Mouse (Mus musculus) lung, postnatal 0 days (tissue): ENCODE data around the gene Mrpl2. TPM values are rescaled to one million over a fixed set of nuclear protein-coding genes. Genes with fewer than 3 reads are reported as not detected.

Experiments used
- ATAC-seq: fragments of 200-750 bp; cut with Nextera tagmentation; 2 replicates; pipeline ENCODE4 v1.8.0; 2017; ENCODE audit warnings: moderate library complexity
- DNase-seq: peaks from one replicate; pipeline ENCODE4 v3.0.0-alpha.2; 2016; ENCODE audit warnings: low spot score
- H3K27ac ChIP-seq: fragments of 300-500 bp; sonication (generic); 2 replicates; pipeline ENCODE4 v1.5.1; 2014; ENCODE audit warnings: antibody characterized with exemption, mild to moderate bottlenecking, low read length, mixed read lengths
- H3K27me3 ChIP-seq: fragments of 300-500 bp; sonication (generic); replicated peaks from 2 replicates; pipeline ENCODE4 v1.6.1; 2014; ENCODE audit warnings: low read length, mixed read lengths; ENCODE audit not compliant: insufficient read depth
- H3K36me3 ChIP-seq: fragments of 300-500 bp; sonication (generic); 2 replicates; pipeline ENCODE4 v1.6.1; 2014; ENCODE audit warnings: low read length, mixed read lengths; ENCODE audit not compliant: insufficient read depth
- H3K4me1 ChIP-seq: fragments of 300-500 bp; sonication (generic); 2 replicates; pipeline ENCODE4 v1.6.1; 2014; ENCODE audit warnings: antibody characterized with exemption, low read depth, low read length, mixed read lengths; ENCODE audit not compliant: insufficient read depth
- H3K4me2 ChIP-seq: fragments of 300-500 bp; sonication (generic); replicated peaks from 2 replicates; pipeline ENCODE4 v1.6.1; 2014; ENCODE audit warnings: low read depth, mild to moderate bottlenecking, low read length, moderate library complexity, mixed read lengths
- H3K4me3 ChIP-seq: fragments of 300-500 bp; sonication (generic); 2 replicates; pipeline ENCODE4 v1.5.1; 2014; ENCODE audit warnings: low read depth, low read length
- H3K9ac ChIP-seq: fragments of 300-500 bp; sonication (generic); replicated peaks from 2 replicates; pipeline ENCODE4 v1.6.1; 2014; ENCODE audit warnings: low read depth, mild to moderate bottlenecking
- H3K9me3 ChIP-seq: fragments of 300-500 bp; sonication (generic); 2 replicates; pipeline ENCODE4 v1.6.1; 2016; ENCODE audit warnings: low read length, mixed read lengths
- CTCF ChIP-seq: IDR thresholded peaks from 2 replicates; pipeline ENCODE4 v1.5.1; 2016; ENCODE audit warnings: antibody characterized with exemption, mild to moderate bottlenecking
- EP300 ChIP-seq: IDR thresholded peaks from 2 replicates; pipeline ENCODE4 v1.6.1; 2016; ENCODE audit warnings: antibody characterized with exemption, mild to moderate bottlenecking, control low read depth
- WGBS: fragments of 180-500 bp; shearing (Covaris S2); extraction: QIAGEN DNeasy Blood & Tissue Kit; methylation state at CpG from one replicate; pipeline ENCODE4 v1.1.7; 2014; 5-methylcytosine and 5-hydroxymethylcytosine counted together
- polyA plus RNA-seq: library from polyadenylated mRNA; unstranded; fragments of >200 nt; fragmentation: Nextera tagmentation; extraction: Ambion mirVana; gene quantifications from 2 replicates; pipeline ENCODE4 v1.2.1, GENCODE M21; 2015

The Mrpl2 gene
- polyA plus RNA-seq, 1 experiment from 2014 or later: 88.6 TPM

- Histone ChIP-seq H3K27me3 (no peaks in the 10 kb centered on the region), H3K4me3 (peak overlapping the region; percentile 67), H3K36me3 (peaks cover 11% of the 10 kb centered on the region; the same call in 1 of the 2 replicates), H3K4me2 (peak overlapping the region; percentile 92), H3K9ac (peak overlapping the region; percentile 78), H3K9me3 (no peaks in the 10 kb centered on the region), H3K27ac (peak overlapping the region; percentile 94), H3K4me1 (peaks cover 23% of the 10 kb centered on the region)
- 61% methylated on average over 17 of the region's 17 CpGs for WGBS
- TF ChIP-seq CTCF (no peak), EP300 (no peak)
- no peak for ATAC-seq
- DNase-seq: no peak
Measured at GRCm38 (mm10) chr17:46651292-46651691, 5.3 kb downstream of the Mrpl2 start.

GRCm38 (mm10) chr17:46651755-46652547 lies 5.9 kb downstream of the Mrpl2 start:
- H3K36me3 ChIP-seq: peaks cover 13% of the 10 kb centered on the region; the same call in 1 of the 2 replicates
- TF ChIP-seq EP300 (no peak), CTCF (no peak)
- H3K4me2 ChIP-seq: peak overlapping the region; percentile 92
- H3K27ac ChIP-seq: peak overlapping the region; percentile 94; the same call in 1 of the 2 replicates
- H3K9ac ChIP-seq: peak overlapping the region; percentile 78; the same call in 1 of the 2 replicates
- DNase-seq (peak; percentile 27), ATAC-seq (no peak)
- H3K4me1 ChIP-seq: peaks cover 18% of the 10 kb centered on the region; the same call in 1 of the 2 replicates
- no peaks in the 10 kb centered on the region for H3K9me3 ChIP-seq
- peak overlapping the region; percentile 67; the same call in 1 of the 2 replicates for H3K4me3 ChIP-seq
- no peaks in the 10 kb centered on the region for H3K27me3 ChIP-seq
- 59% methylated on average over 20 of the region's 20 CpGs for WGBS

- TF ChIP-seq EP300 (no peak), CTCF (no peak)
- 56% methylated on average over 6 of the region's 6 CpGs for WGBS
- no peak overlapping the region for H3K9ac ChIP-seq
- DNase-seq (no peak), ATAC-seq (no peak)
- no peak overlapping the region for H3K4me2 ChIP-seq
- H3K9me3 ChIP-seq: no peaks in the 10 kb centered on the region
- no peak overlapping the region for H3K4me3 ChIP-seq
- H3K27me3 ChIP-seq: no peaks in the 10 kb centered on the region
- H3K27ac ChIP-seq: no peak overlapping the region
- H3K36me3 ChIP-seq: peaks cover 37% of the 10 kb centered on the region
- H3K4me1 ChIP-seq: peaks cover 9% of the 10 kb centered on the region; the same call in 1 of the 2 replicates
Measured at GRCm38 (mm10) chr17:46656054-46656453, 10.0 kb downstream of the Mrpl2 start.

GRCm38 (mm10) chr17:46661351-46661750 lies 15.3 kb downstream of the Mrpl2 start:
- WGBS: 93% methylated on average over 9 of the region's 9 CpGs
- Histone ChIP-seq H3K9me3 (no peaks in the 10 kb centered on the region), H3K27me3 (no peaks in the 10 kb centered on the region), H3K4me3 (no peak overlapping the region), H3K9ac (no peak overlapping the region), H3K36me3 (peaks cover 47% of the 10 kb centered on the region), H3K4me1 (no peaks in the 10 kb centered on the region), H3K27ac (no peak overlapping the region), H3K4me2 (no peak overlapping the region)
- no peak for DNase-seq
- ATAC-seq: no peak
- TF ChIP-seq CTCF: no peak

- TF ChIP-seq CTCF: no peak
- TF ChIP-seq EP300: no peak
- no peak for ATAC-seq
- no peak overlapping the region for H3K4me2 ChIP-seq
- WGBS: 84% methylated on average over 12 of the region's 12 CpGs
- no peak overlapping the region for H3K27ac ChIP-seq
- no peaks in the 10 kb centered on the region for H3K27me3 ChIP-seq
- H3K4me1 ChIP-seq: no peaks in the 10 kb centered on the region
- H3K9ac ChIP-seq: no peak overlapping the region
- DNase-seq: no peak
- H3K36me3 ChIP-seq: peaks cover 44% of the 10 kb centered on the region
- no peak overlapping the region for H3K4me3 ChIP-seq
- no peaks in the 10 kb centered on the region for H3K9me3 ChIP-seq
Measured at GRCm38 (mm10) chr17:46661981-46662380, 16.0 kb downstream of the Mrpl2 start.

- Histone ChIP-seq H3K27me3 (no peaks in the 10 kb centered on the region), H3K9ac (no peak overlapping the region), H3K27ac (no peak overlapping the region), H3K4me3 (no peak overlapping the region), H3K4me2 (no peak overlapping the region), H3K36me3 (peaks cover 40% of the 10 kb centered on the region), H3K4me1 (no peaks in the 10 kb centered on the region), H3K9me3 (no peaks in the 10 kb centered on the region)
- TF ChIP-seq CTCF (no peak), EP300 (no peak)
- no peak for DNase-seq
- 88% methylated on average over 4 of the region's 5 CpGs for WGBS
- ATAC-seq: no peak
Measured at GRCm38 (mm10) chr17:46662730-46663129, 16.7 kb downstream of the Mrpl2 start.
